Mouse (Mus musculus): ENCODE data around the gene Ubac1.

Gene Ubac1

DNA sequence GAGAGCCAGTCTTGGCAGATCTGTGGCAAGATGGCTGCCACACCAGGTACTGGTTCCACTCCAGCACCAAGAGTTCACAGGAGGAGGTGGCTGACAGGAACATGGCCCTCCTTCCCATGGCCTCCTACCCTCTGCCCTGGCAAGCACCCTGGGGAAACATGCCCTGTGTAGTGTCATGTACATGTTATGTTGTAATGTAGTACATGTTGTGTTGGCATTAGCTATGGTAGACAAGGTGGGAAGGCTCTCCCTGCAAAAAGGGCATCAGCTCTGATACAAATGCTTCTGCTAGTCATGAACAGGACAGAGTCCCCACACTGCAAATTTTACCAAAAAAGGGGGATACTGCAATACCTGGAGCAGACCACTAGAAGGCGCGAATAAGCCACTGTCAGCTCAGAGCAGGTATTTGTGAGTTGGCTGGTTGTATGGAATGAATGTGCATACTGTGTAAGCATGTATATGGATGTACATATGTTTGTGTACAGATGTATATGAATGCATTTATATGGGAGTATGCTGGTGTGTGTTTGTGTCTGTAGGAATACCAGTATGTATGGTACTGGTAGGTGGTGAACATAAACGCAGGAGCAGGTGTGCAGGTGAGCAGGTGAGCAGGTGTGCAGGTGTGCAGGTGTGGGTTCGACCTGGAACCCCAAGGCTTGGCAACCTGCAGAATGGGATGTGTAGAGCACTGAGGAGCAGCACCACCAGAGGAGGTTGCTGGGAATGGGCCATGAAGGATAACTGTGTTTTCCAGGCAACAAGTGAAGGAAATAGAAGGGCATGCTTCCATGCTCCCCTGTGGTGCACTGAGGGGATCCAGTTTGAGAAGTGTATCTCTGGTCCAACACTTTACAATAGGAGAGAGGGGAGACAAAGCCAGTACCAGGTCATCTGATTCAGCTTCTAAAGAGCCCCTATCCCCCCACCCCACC, 2.9 kb upstream of the Ubac1 start:
- peak in 1 of 2 experiments; percentile 36 for DNase-seq (ENCODE audit: low spot score in 2 of 2)

DNA sequence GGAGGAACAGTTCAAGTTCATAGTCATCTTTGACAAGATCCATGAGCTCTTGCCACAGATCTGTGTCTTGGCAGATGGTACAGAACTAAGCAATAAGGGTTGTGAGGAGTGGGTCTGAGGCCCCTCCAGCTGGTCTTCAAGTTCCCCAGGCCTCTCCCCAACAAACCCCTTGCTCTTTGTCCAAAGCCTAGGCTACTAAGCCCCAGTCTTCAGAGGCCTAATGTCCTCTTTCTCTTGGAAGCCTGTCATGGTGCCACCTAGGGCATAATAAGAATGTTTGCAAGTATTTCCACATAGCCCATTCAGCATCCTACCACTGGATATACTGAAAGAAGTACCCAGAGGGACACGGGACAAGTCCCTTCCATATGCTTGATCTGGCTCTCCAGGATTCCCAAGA, 1.1 kb upstream of the Ubac1 start:
- no peak for DNase-seq (ENCODE audit: low spot score in 2 of 2)

DNA sequence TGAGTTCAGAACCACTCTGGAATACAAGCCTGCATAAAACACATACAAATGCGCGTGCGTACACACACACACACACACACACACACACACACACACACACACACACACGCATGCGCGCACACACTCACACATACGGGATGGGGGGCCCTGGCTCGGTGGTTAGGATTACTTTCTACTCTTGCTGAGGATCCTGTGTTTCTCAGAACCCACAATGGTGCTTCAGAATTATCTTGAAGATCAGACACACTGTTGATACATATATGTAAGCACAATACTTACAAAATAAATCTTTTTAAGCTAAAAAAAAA, 665 bp upstream of the Ubac1 start:
- DNase-seq (ENCODE audit: low spot score in 2 of 2), result no peak

- peak in 1 of 2 experiments; percentile 53 for DNase-seq (ENCODE audit: low spot score in 2 of 2)
Measured at GRCm38 (mm10) chr2:26020714-26021560, 610 bp downstream of the Ubac1 start.

- DNase-seq (ENCODE audit: low spot score in 2 of 2), result no peak
Measured at GRCm38 (mm10) chr2:26019923-26020322, 1.6 kb downstream of the Ubac1 start.

GRCm38 (mm10) chr2:26017326-26017725, 4.2 kb downstream of the Ubac1 start:
- no peak for DNase-seq (ENCODE audit: low spot score in 2 of 2)

DNA sequence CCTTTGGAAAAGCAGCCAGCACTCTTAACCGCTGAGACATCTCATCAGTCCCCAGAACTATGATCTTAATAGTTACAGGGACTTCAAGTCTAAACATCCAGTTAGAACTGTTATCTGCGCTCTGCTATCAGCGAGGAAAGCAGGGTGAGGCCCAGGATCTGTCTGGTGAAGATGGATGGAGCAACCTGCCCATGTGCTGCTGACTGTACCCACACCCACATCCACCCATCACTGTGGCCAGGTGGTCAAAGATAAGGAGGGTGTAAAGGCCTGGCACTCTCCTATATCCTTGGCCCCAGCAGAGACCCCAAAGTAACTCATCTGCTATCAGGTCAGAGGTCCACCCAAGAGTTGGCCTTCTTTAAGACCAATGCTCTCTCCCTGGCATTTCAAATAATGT, 7.9 kb downstream of the Ubac1 start:
- DNase-seq (ENCODE audit: low spot score in 2 of 2), result no peak

GRCm38 (mm10) chr2:26011420-26011819, 10.1 kb downstream of the Ubac1 start:
- DNase-seq (ENCODE audit: low spot score in 2 of 2), result no peak

DNA sequence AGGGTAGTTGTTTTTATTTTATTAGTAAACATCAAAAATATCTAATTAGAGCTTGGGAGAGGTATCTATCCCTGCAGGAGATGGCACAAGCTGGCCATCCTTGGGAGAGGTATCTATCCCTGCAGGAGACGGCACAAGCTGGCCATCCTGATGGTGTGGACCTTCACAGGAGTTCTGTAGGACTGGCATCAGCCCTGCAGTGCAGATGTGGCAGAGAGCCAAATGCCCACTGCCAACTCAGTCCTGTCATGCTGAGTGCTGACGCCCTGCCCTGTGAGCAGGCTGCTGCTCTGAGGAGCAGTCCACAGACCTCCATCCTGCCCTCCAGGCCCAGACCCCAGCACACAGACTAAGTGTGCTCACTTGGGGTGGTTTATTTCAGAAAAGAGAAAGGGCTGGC, 19.5 kb downstream of the Ubac1 start:
- DNase-seq (ENCODE audit: low spot score in 2 of 2), result no peak

DNA sequence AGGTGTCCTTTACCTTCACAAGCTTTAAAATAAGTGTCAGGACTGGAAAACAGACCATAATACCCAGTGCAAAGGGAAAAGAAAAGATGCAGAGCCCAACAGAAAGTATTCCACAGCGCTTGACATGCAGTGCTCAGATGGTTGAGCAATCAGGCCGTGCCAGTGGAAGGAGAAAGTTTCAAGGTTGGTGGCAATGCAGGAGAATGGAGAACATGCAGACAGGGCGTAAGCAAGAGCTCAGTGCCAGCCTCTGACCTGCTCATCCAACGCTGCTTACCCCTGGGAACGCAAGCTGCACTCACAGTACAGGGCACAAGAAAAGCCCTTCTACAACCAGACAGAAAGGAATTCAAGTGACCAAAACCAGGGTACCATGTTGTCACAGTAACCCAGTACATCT, 20.4 kb downstream of the Ubac1 start:
- DNase-seq (ENCODE audit: low spot score in 2 of 2), result no peak

- DNase-seq (ENCODE audit: low spot score in 2 of 2), result no peak
Measured at GRCm38 (mm10) chr2:25997716-25998115, 23.8 kb downstream of the Ubac1 start.

- no peak for DNase-seq (ENCODE audit: low spot score in 2 of 2)
Measured at GRCm38 (mm10) chr2:25994791-25995190, 26.8 kb downstream of the Ubac1 start.

DNA sequence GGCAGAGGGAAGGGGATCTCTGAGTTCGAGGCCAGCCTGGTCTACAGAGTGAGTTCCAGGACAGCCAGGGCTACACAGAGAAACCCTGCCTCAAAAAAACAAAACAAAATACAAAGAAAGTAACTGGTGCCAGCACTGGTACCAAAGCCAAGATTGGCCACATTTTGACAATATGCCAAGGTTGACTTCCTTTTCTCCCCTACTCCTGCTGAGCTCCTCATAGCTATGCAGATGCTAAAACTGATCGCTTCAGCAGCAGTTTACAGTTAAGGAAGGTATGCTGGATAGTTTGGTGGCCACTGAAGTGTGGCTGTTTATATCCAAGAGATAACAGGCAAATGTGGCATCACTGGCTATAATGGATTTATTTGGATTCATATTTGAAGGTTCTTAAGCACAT, 29.3 kb downstream of the Ubac1 start:
- DNase-seq (ENCODE audit: low spot score in 2 of 2), result no peak

DNA sequence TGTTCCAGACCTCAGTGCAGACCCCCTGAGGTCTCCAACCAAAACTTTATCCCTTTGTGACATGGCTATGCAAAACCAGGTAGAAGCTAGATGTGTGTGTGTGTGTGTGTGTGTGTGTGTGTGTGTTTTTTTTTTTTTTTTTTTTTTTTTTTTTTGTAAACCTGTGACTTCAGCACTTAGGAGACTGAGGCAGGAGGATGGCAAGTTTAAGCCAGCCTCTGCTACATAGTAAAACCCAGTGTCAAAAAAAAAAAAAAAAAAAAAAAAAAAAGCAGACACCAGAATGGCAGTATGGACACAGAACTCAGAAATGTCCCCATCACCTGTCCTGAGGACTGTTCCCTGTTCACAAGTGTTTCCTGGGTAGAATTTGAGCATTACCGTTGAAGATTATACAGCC, 31.9 kb downstream of the Ubac1 start:
- DNase-seq (ENCODE audit: low spot score in 2 of 2), result no peak

DNA sequence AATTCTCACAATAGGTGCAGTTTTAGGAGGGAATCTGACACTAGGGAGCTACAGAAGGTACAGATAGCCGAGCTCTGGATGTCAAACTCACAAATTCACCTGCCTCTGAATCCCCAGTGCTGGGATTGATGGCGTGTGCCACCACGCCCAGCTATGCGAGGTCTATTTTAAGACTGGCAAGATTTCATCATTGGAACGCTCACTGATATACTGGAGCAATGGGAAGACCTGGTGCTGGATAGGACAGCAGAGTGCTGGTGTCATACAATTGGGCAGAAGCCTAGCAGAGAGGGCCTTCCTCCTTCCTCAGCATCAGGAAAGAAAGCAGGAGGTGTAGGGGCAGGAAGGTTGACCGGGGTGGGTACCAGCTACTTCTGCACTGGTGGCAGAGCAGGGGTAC, 33.7 kb downstream of the Ubac1 start:
- no peak for DNase-seq (ENCODE audit: low spot score in 2 of 2)

GRCm38 (mm10) chr2:25986601-25987000, 34.9 kb downstream of the Ubac1 start:
- DNase-seq (ENCODE audit: low spot score in 2 of 2), result no peak

DNA sequence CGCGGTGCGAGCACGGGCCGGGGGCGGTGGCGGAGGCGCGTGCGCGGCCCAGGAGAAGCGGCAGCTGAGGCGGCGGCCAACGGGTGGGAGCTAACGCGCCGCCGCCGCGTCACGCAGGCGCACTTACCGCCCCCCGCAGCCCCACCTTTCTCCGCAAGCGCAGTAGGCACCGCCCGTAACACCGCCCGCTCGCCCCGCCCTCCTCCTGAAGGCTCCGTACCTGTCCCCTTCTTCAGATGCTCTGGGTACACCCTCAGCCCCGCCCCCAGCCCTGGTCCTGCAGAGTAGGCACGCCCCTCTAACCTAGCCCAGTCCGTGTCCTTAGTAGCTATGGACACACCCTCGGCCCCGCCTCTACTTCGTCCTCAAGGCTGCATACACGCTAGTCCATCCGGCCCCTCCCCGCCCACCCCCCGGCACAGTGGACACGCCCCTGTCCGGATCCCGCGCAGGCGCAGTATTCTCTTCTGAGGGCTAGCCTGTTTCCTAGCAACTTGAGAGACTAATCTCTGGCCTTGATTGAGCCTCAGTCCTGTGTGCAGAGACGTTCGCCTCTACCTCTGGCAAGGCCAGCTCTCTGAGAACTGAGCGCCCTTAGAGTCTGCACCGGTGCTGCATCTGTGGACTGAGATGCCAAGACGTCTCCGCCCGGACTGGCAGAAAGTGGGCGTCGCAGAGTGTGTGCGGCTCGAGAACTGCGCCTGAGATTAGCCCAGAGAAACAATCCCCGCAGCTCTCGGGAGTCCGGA, 38.2 kb downstream of the Ubac1 start, which contains the start of gene Camsap1:
Gene Camsap1 (minus strand): TSS at position 124 of the 749 bp plus-strand sequence.
- peak; percentile 99 to 100 for DNase-seq (ENCODE audit: low spot score in 2 of 2)

GRCm38 (mm10) chr2:25982426-25983091, 39.0 kb downstream of the Ubac1 start:
- peak in 1 of 2 experiments; percentile 55 for DNase-seq (ENCODE audit: low spot score in 2 of 2)

GRCm38 (mm10) chr2:25982052-25982425, 39.5 kb downstream of the Ubac1 start:
- peak; percentile 44 to 47 for DNase-seq (ENCODE audit: low spot score in 2 of 2)

- no peak for DNase-seq (ENCODE audit: low spot score in 2 of 2)
Measured at GRCm38 (mm10) chr2:25978997-25979396, 42.5 kb downstream of the Ubac1 start.

- no peak for DNase-seq (ENCODE audit: low spot score in 2 of 2)
Measured at GRCm38 (mm10) chr2:25977587-25978239, 43.8 kb downstream of the Ubac1 start.
